Mouse (Mus musculus) spleen, postnatal 36 days (tissue): ENCODE results near the gene Washc1.
"Not testable (repeated sequence)": the region's sequence is repeated elsewhere in the genome, so short reads cannot be mapped to it uniquely, and the experiment has no call there.

Experiments
- DNase-seq, 2 experiments: peaks; one replicate each; pipeline ENCODE4 v3.0.0; 2022; ENCODE audit warnings: low spot score in 2 of 2, mixed read lengths in 1 of 2

Gene Washc1

GRCm38 (mm10) chr17:66112166-66112565 lies 821 bp downstream of the Washc1 start:
- DNase-seq = no peak

DNA sequence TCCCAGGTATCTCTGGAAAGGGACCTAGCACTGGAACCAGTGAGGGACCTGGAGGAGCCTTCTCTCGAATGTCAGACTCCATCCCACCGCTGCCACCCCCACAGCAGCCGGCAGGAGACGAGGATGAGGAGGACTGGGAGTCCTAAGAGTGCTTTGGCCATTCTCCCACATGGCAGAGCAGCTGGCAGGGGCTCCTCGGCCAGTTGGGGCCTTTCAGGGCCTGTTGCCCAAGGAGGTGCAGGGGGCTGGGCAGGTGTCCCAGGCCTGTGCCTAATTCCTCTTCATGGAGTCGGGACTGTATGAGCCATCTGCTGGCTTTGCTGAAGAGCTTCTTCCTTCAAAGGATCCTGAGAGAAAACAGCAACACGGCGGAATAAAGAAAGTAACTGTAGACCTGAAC lies 7.6 kb downstream of the Washc1 start:
- DNase-seq = no peak

DNA sequence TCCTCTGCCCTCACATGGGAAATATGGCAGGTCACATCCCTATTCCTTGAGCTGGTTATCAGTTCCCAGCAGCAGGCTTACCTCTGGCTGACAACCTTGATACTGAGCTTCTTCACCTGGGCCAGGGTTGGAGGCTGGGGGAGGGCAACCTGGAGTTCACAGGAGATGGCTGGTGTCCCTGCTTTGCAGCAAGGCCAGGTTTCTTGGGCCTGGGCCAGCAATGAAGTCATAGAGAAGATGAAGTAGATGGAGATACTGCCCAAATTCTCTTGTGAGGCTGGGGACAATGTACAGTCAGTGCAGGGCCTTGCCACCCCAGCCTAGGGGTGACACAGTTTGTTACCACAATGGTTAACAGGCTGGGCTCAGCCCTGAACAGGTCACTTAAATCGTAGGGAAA lies 9.4 kb downstream of the Washc1 start:
- DNase-seq = no peak

DNA sequence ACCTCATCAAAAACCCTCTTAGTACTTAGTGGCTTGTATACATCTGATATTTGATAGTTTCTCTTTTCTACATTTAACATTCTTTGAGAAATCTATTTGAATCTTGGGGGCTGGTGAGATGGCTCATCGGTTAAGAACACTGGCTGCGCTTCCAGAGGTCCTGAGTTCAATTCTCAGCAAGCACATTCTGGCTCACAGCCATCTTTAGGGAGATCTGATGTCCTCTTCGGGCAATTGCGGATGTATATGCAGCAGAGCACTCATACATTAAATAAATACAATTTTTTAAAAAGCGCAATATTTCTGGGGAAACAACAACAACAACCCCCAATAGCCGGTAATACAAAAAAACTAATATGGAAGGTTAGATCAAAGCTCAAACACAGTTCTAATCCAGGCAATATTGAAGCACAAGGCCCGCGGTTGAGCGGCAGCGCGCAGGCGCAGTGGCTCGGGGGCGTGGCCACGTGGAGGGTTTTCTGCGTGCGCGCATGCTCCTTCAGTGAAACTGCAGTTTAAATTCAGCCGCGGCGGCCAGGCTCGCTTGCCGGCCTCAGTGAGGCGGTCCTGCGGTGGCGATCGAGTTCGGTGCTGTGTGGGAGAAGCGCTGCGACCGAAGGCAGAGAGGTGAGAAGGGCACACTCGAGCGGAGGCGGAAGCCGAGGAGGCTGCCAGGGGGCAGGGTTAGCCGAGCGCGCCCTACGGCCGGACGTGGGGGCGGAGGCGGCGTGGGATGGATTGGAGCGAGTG lies 11.9 kb downstream of the Washc1 start, which contains the start of gene Ddx11:
Gene Ddx11, plus strand, starts transcription at position 455 of the 750 bp plus-strand sequence.
- peak; percentile 90 to 91 for DNase-seq

DNA sequence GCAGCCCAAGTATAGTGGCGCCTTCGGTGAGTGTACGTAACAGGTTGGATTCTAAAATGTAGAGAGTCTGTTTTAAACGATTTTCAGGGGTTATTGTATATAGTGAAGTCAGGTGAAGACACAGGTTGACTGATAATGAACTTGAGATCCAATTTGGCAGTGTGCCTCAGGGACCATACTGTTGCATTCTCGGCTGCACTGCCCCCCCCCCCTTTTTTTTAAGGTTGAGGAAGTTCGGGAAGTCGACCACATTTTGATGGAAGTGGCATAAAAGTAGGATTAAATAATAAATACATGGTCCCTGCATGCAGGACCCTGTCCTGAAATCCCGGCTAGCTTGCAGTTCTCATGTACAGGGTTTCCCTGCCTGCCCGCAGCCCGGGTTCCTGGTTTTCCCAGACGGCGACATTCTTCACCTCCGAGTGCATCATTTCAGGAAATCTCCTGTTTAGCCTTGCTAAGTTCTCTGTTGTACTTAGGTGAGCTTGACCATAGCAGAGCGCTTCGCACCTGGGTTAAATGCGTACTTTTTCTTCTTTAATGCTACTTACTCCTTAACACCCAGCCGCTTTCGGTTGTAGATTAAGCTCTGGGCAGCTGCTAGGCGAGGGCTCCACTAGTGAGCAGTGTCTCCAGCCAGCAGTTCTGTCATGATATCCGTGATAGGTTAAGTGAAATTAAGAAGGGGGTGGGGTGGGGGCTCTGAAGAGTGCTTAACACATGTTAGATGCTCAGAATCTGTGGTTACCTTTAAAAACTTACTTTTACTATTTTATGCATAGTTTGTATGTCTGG lies 12.7 kb downstream of the Washc1 start:
- no peak for DNase-seq

DNA sequence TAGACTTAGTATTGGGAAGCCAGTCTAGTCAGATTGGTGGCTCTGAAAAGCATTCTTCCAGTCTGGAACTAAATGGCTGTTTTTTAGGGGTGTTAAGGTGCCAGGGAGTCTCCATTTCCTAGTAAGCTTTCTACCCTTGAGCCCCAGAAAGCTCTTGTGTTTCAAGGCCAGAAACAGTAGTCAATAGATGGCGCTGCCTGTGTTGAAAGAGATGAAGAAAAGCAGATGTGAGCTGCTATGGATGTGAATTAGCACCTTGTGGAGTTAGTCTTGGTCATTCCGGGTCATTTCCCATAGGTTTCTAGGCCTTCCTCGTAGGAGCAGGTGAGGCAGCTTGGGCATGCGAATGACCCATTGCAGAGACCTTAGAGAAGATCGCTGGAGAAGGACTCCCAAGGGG lies 13.9 kb downstream of the Washc1 start:
- no peak for DNase-seq

- no peak for DNase-seq
Observed at GRCm38 (mm10) chr17:66130371-66130770, 19.0 kb downstream of the Washc1 start.

GRCm38 (mm10) chr17:66131212-66131611 lies 19.9 kb downstream of the Washc1 start:
- no peak for DNase-seq

- DNase-seq = not testable (repeated sequence)
Observed at GRCm38 (mm10) chr17:66152706-66153662, 41.6 kb downstream of the Washc1 start.

DNA sequence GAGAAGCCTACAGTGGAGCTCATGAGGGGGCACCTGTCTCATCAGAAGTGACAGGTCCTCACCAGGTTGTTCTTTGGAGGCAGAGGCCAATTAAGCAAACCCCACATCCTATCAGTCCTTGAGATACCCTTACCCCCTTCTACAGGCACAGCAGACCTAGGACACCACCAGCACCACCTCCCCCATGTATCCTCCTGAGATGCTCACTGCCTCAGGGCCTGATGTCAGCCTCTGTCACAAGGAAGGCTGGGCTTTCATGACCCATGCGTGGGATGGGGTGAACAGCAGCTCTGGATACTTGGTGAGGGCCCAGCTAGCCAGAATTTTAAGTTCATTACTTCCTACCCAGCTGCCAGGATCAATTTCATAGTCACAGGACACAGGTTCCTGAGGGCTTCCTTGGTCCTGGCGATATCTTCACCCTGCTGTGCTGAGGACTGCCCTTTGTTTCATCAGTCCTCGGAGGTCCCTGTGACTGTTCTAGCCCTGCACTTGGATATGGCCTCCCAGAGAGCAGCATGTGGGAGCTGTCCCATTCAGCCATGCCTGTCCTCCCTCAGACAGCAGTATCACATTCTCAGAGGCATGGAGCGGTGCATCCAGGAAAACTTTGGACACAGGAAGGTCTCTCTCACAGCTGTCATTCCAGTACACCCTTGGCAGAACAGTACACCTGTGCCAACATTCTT lies 42.5 kb downstream of the Washc1 start:
- not testable (repeated sequence) for DNase-seq

DNA sequence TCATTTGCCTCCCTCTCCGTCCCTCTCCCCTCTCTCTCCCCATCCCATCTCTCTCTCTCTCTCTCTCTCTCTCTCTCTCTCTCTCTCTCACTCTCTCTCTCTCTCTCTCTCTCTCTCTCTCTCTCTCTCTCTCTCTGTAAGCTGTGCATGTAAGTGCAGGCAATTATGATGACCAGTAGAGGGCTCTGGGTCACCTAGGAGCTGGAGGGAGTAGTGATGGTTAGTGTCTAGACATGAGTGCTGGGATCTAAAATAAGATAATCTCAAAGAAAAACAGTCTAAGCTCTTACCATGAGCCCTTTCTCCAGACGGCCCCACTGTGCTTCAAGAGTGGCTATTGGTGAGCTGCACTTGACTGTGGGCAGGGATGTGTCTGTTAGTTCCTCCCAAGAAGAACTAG lies 43.5 kb downstream of the Washc1 start:
- DNase-seq = no peak

DNA sequence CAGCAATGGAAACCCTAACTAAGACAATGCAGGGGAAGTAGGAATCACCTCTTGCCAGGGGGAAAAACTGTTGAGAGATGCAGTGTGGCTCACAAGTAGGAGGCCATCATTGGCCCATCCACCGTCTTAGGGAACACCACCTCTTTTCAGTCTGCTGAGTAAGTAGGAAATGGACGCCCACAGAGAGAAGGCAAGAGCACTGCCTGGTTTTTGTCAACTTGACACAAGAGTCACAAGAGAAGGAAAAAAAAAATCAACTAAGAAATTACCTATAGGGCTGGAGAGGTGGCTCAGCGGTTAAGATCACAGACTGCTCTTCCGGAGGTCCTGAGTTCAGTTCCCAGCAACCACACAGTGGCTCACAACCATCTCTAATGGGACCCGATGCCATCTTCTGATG lies 46.9 kb downstream of the Washc1 start:
- DNase-seq = no peak

GRCm38 (mm10) chr17:66167141-66167540 lies 55.8 kb downstream of the Washc1 start:
- not testable (repeated sequence) for DNase-seq
